Mouse (Mus musculus) embryonic facial prominence, embryonic 13.5 days (tissue): ENCODE results near the gene Tes. TPM values are rescaled to one million over a fixed set of nuclear protein-coding genes. Genes with fewer than 3 reads are reported as not detected.

Experiments used
- ATAC-seq: fragments of 200-750 bp; cut with Nextera tagmentation; 2 replicates; pipeline ENCODE4 v1.8.0; 2017; ENCODE audit warnings: low read depth; ENCODE audit not compliant: insufficient number of reproducible peaks, insufficient read depth, low FRiP score, low TSS enrichment
- H3K27ac ChIP-seq: fragments of 300-500 bp; sonication (generic); 2 replicates; pipeline ENCODE4 v1.5.1; 2015; ENCODE audit warnings: moderate library complexity, mild to moderate bottlenecking, inconsistent platforms
- H3K27me3 ChIP-seq: fragments of 300-500 bp; sonication (generic); 2 replicates; pipeline ENCODE4 v1.6.1; 2015; ENCODE audit warnings: mild to moderate bottlenecking, inconsistent platforms
- H3K36me3 ChIP-seq: fragments of 300-500 bp; sonication (generic); 2 replicates; pipeline ENCODE4 v1.6.1; 2015; ENCODE audit warnings: mild to moderate bottlenecking, inconsistent platforms
- H3K4me1 ChIP-seq: fragments of 300-500 bp; sonication (generic); 2 replicates; pipeline ENCODE4 v1.6.1; 2015; ENCODE audit warnings: inconsistent platforms
- H3K4me2 ChIP-seq: fragments of 300-500 bp; sonication (generic); 2 replicates; pipeline ENCODE4 v1.6.1; 2015; ENCODE audit warnings: moderate library complexity, mild to moderate bottlenecking, inconsistent platforms
- H3K4me3 ChIP-seq: fragments of 300-500 bp; sonication (generic); 2 replicates; pipeline ENCODE4 v1.5.1; 2015; ENCODE audit warnings: mild to moderate bottlenecking, inconsistent platforms
- H3K9ac ChIP-seq: fragments of 300-500 bp; sonication (generic); 2 replicates; pipeline ENCODE4 v1.6.1; 2015; ENCODE audit warnings: mild to moderate bottlenecking, inconsistent platforms
- H3K9me3 ChIP-seq: fragments of 300-500 bp; sonication (generic); 2 replicates; pipeline ENCODE4 v1.6.1; 2016; ENCODE audit warnings: inconsistent platforms
- WGBS: fragments of 180-500 bp; shearing (Covaris S2); methylation state at CpG from one replicate; pipeline ENCODE4 v1.1.7; 2015; ENCODE audit warnings: mixed read lengths; 5-methylcytosine and 5-hydroxymethylcytosine counted together
- polyA plus RNA-seq: library from polyadenylated mRNA; unstranded; fragments of >200 nt; fragmentation: Nextera tagmentation; extraction: Ambion mirVana; gene quantifications from 2 replicates; pipeline ENCODE4 v1.2.1, GENCODE M21; 2015

Gene Tes
- polyA plus RNA-seq, 1 experiment from 2014 or later = 76.4 TPM

DNA sequence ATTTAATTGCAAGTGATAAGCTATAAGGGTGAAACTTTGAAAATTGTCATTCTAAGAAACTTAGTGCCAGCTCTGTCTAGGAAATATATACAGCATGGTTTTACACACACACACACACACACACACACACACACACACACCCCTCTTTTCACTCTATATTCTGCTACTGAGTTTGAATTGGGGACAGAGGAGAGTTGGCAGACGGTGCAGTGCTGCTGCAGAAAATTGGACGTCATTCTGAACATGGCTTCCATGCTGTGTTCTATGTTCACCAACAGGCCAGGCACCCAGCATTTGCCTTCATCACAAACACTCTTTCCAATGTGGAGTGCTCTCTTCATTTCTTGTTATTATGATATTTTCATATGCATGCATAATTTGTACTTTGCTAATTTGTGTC lies 48.0 kb downstream of the Tes start:
- no peak overlapping the region for H3K27ac ChIP-seq
- no peaks in the 10 kb centered on the region for H3K27me3 ChIP-seq
- H3K4me1 ChIP-seq = no peaks in the 10 kb centered on the region
- no peak overlapping the region for H3K4me2 ChIP-seq
- WGBS = 81% methylated on average over 2 of the region's 2 CpGs
- H3K9me3 ChIP-seq = no peaks in the 10 kb centered on the region
- H3K4me3 ChIP-seq = no peak overlapping the region
- H3K9ac ChIP-seq = no peak overlapping the region
- ATAC-seq = no peak
- no peaks in the 10 kb centered on the region for H3K36me3 ChIP-seq

DNA sequence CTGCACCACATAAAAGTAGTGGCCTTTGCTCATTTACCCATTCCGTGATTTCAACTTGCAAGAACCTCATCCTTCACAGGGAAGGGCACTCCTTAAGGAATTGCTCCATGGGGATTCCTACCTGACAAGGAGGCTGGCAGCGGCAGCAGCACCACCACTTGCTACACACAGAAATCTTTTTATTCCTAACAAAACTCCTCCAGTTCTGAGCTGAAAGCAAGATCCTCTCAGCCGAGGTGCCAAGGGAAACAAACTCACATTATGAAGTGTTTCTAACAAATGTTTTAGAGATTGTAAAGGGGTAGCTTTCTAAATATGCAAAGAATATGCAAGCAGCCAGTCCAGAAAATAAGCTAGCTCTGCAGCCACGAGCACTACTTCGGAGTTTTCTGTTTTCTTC lies 49.6 kb downstream of the Tes start:
- no peak overlapping the region for H3K4me2 ChIP-seq
- no peaks in the 10 kb centered on the region for H3K4me1 ChIP-seq
- no peaks in the 10 kb centered on the region for H3K36me3 ChIP-seq
- H3K27me3 ChIP-seq = no peaks in the 10 kb centered on the region
- H3K4me3 ChIP-seq = no peak overlapping the region
- no peak overlapping the region for H3K9ac ChIP-seq
- no peak overlapping the region for H3K27ac ChIP-seq
- no peaks in the 10 kb centered on the region for H3K9me3 ChIP-seq
- 74% methylated on average over 5 of the region's 5 CpGs for WGBS
- ATAC-seq = no peak

DNA sequence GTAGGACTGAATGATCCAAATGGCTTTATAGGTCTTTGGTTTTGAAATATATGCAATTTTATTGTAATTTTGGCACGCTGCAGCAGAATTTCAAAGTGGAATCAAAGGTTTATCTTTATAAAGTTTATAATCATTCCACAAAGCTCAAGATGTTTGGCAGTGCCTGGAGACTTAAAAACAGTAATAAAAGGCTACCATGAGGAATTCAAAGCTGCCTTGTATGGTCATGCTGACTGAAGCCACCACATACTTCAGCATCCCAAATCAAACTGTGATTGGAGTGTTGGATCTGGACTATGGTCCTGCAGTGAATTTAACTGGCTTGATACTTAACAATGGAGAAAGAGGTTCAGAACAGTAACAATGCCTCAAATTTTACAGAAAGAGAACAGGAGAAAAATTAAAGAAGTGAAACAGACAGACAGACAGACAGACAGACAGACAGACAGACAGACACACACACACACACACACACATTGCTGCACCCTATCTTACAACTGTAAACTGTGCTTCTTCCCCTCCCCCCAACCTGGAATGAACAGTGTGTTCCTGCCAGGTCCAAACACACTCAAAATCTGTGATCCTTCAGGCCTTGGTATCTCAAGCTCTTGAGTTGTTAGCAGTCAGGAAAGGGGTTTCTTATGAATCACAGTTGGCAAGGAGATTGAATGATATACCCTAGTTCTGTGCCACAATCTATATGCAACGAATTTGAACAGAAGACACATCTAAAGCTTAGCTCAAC lies 50.3 kb downstream of the Tes start:
- Histone ChIP-seq H3K4me2 (no peak overlapping the region), H3K27ac (no peak overlapping the region), H3K9me3 (no peaks in the 10 kb centered on the region), H3K4me1 (no peaks in the 10 kb centered on the region), H3K9ac (no peak overlapping the region), H3K4me3 (no peak overlapping the region), H3K27me3 (no peaks in the 10 kb centered on the region), H3K36me3 (no peaks in the 10 kb centered on the region)
- ATAC-seq = no peak
- 76% methylated on average over 2 of the region's 2 CpGs for WGBS

DNA sequence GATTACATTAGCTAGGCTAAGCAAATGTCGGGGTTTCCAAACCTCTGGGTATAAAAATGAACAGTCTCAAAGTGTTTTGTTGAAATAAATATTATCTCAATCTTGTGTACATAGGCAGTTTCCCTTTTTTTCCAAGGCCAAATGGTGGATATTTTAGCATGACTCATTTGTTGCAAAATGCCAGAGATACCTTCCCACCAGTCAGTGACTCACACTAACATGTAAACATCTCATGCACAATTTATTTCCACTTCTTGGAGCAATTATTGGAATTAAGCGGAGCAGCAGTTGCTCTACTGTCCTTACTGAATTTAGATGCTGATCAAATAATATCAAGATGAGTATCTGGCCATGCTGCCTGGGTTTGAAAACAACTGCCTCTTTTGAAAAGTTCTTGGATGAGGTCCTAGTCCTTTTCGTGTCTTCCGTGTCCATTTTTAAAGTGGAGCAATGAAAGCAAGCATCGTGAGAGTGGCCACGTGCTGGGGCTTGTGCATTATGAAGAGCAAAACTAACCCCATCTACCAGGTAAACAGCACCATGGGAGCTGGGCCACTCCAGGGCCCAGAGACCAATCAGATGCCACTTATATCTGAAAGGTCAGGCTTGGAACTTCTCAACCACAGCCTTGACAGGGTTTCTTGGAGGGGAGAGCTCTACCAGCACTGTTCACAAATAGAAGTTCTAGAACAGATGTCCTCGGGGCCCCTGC lies 54.7 kb downstream of the Tes start:
- no peaks in the 10 kb centered on the region for H3K9me3 ChIP-seq
- no peaks in the 10 kb centered on the region for H3K36me3 ChIP-seq
- H3K4me3 ChIP-seq = no peak overlapping the region
- H3K27me3 ChIP-seq = no peaks in the 10 kb centered on the region
- no peak overlapping the region for H3K27ac ChIP-seq
- no peak overlapping the region for H3K9ac ChIP-seq
- WGBS = 78% methylated on average over 7 of the region's 7 CpGs
- ATAC-seq = no peak
- no peaks in the 10 kb centered on the region for H3K4me1 ChIP-seq
- no peak overlapping the region for H3K4me2 ChIP-seq

DNA sequence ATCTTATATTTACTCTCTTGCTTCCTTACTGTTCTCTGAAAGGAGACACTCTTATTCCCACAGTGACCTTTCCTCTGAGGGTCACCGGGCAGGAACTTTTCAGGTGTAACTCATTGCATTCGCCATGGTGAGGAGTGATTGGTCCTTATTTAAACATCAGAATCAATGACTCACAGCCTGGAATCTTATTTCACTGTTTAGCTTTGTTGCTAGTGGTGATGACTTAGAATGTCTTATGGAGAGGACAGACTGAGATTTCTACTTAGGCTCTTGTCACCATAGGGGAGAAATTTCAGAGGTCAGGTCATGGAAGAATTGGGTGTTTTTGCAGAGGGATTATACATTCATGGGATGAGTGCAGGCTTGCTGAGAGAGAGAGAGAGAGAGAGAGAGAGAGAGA lies 75.1 kb downstream of the Tes start:
- Histone ChIP-seq H3K9ac (no peak overlapping the region), H3K27me3 (no peaks in the 10 kb centered on the region), H3K4me1 (peaks cover 5% of the 10 kb centered on the region; the same call in 1 of the 2 replicates), H3K36me3 (no peaks in the 10 kb centered on the region), H3K4me2 (no peak overlapping the region), H3K27ac (no peak overlapping the region), H3K4me3 (no peak overlapping the region), H3K9me3 (no peaks in the 10 kb centered on the region)
- no peak for ATAC-seq
- WGBS = 67% methylated on average over 2 of the region's 2 CpGs

DNA sequence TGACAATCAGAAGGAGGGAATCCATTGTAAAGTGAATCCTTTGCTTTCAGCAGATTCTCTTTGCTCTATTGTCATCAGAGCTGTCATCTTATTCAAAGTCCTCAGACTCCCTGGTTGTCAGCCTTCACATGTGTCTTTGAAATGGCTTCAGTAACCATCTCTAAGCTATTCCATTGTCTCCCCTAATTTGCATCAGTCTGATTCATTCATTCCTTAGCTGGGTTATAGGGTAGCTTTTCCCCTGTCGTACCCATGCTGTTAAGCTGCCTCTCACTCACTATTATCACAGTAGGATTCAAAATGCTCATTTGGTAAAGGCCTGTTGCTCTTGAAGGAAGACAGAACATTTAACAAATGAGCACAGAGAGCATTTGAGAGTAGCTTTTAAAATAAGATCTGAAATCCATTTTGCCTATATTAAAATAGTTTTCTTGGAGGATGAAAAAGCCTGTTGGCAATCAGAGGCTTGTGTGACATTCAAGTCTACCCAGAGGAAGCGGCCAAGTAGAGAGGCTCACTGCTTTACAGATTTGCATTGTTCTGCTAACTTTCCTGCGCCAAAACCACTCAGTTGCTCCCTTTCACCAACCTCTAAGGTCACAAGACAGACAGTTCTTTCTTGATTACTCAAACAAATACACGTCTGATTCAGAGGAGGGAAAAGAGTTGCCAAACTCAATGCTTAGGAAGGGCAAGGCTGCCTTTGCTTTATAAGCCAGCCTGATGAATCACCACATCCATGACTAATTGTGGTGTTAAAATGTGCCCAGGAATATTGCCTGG lies 77.8 kb downstream of the Tes start:
- Histone ChIP-seq H3K9me3 (no peaks in the 10 kb centered on the region), H3K36me3 (no peaks in the 10 kb centered on the region), H3K27me3 (no peaks in the 10 kb centered on the region), H3K4me2 (no peak overlapping the region), H3K27ac (no peak overlapping the region), H3K4me3 (no peak overlapping the region), H3K4me1 (peaks cover 5% of the 10 kb centered on the region; the same call in 1 of the 2 replicates), H3K9ac (no peak overlapping the region)
- WGBS = 23% methylated on average over 4 of the region's 4 CpGs
- ATAC-seq = no peak

DNA sequence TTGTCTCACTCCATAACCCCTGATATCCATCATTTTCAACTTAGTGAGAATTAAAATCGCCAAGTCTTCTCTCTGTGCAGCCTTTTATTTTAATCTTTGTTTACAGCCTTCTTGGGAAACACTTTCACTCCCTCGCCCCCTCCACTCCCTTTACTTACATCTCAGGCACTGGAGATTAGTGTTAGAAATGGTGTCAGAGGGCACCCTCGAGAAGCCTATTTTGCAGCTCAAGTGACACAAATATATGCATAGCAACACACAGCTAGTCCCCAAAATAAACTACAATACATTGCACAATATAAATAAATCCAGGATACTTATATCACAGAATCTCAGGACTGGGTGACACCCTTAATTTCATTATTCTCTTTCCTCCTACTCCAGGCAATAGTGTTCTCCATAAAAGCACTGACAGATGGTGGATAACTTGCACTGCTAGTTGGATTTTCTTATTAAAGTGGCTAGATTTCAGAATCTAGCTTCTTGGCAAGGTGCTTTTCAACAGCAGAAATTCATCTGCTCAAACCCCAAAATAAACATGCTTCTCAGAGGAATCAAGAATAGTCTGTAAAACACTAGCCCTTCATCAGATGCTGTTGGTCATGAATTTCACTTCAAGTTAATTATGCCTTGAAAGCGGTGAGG lies 86.2 kb downstream of the Tes start:
- H3K36me3 ChIP-seq = no peaks in the 10 kb centered on the region
- H3K9me3 ChIP-seq = no peaks in the 10 kb centered on the region
- no peak overlapping the region for H3K9ac ChIP-seq
- no peak overlapping the region for H3K4me2 ChIP-seq
- WGBS = 82% methylated on average over 4 of the region's 4 CpGs
- no peaks in the 10 kb centered on the region for H3K4me1 ChIP-seq
- no peaks in the 10 kb centered on the region for H3K27me3 ChIP-seq
- H3K27ac ChIP-seq = no peak overlapping the region
- no peak overlapping the region for H3K4me3 ChIP-seq
- ATAC-seq = no peak

DNA sequence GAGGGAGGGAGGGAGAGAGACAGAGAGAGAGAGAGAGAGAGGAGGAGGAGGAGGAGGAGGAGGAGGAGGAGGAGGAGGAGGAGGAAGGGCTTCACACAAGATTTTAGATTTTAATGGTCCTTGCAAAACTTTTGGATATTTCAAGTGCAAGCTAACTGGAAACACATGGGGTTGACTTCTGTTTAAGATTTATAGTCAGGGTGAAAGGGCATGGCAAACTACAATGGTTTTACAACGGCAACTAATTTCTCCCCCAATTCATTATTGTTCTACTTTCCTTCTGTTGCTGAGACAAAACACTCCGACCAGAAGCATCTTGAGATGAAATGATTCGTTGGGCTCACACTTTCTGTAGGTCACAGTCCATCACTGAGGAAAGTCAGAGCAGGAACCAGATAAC lies 87.6 kb downstream of the Tes start:
- no peaks in the 10 kb centered on the region for H3K9me3 ChIP-seq
- H3K27me3 ChIP-seq = no peaks in the 10 kb centered on the region
- no peak for ATAC-seq
- H3K36me3 ChIP-seq = no peaks in the 10 kb centered on the region
- no peaks in the 10 kb centered on the region for H3K4me1 ChIP-seq
- no peak overlapping the region for H3K4me3 ChIP-seq
- H3K27ac ChIP-seq = no peak overlapping the region
- no peak overlapping the region for H3K9ac ChIP-seq
- H3K4me2 ChIP-seq = no peak overlapping the region
- WGBS = 58% methylated on average over 3 of the region's 3 CpGs

Other genes with a start within 250 kb of the Tes start
- gene Tfec, start 166.7 kb upstream of the Tes start, polyA plus RNA-seq = 0.59 and 0.80 TPM in 2 replicates
- 15.6 and 15.8 TPM in 2 replicates for gene Cav2, start 216.0 kb downstream of the Tes start, polyA plus RNA-seq
- gene Cav1, start 241.2 kb downstream of the Tes start, polyA plus RNA-seq = 77.5 and 88.7 TPM in 2 replicates